Mouse (Mus musculus) lung, postnatal 14 days (tissue): ENCODE results near the gene Tmem182.

Experiments used
- DNase-seq: peaks from one replicate; pipeline ENCODE4 v3.0.0; 2021

Gene Tmem182

GRCm38 (mm10) chr1:40800908-40801307 is 4.5 kb upstream of the Tmem182 start:
- DNase-seq = no peak

GRCm38 (mm10) chr1:40802759-40803158 is 2.6 kb upstream of the Tmem182 start:
- DNase-seq = peak; percentile 57

DNA sequence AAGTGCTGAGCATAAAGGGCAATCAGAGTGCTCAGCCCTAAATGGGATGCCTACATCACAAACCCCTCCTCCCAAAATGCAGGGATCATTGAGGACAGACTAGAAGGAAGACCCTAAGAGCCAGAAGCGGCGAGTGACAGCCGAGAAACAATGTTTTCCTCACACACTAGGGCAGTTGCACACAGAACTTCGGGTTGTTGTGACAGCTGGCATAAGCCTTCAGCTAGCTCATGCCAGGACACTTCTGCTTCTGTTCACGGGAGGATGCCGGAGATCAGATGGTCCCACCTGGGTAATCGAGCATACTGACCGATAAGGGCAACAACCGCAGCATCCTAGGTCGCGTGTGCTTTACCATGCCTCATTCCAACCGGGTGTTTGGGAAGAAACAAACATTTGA is 1.3 kb upstream of the Tmem182 start:
- no peak for DNase-seq

- no peak for DNase-seq
Measured at GRCm38 (mm10) chr1:40805891-40806290, 490 bp downstream of the Tmem182 start.

DNA sequence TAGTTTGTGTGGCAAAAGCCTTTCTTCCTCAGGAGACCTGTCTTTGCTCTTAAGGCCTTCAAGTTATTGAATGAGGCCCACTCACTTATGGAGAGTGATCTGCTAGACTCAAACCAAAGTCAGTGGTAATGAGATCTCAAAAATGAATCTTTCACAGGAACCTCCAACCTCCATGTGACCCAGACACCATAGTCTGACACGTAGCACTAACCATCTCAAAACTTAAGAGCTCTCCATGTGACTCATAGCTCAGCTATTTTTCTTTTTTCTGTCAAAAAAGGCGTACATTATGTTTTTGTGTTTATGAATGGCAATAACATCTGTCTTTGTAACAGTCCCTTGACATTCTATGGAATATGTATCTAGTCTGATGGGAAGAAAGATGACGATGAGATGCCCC is 3.2 kb downstream of the Tmem182 start:
- no peak for DNase-seq

DNA sequence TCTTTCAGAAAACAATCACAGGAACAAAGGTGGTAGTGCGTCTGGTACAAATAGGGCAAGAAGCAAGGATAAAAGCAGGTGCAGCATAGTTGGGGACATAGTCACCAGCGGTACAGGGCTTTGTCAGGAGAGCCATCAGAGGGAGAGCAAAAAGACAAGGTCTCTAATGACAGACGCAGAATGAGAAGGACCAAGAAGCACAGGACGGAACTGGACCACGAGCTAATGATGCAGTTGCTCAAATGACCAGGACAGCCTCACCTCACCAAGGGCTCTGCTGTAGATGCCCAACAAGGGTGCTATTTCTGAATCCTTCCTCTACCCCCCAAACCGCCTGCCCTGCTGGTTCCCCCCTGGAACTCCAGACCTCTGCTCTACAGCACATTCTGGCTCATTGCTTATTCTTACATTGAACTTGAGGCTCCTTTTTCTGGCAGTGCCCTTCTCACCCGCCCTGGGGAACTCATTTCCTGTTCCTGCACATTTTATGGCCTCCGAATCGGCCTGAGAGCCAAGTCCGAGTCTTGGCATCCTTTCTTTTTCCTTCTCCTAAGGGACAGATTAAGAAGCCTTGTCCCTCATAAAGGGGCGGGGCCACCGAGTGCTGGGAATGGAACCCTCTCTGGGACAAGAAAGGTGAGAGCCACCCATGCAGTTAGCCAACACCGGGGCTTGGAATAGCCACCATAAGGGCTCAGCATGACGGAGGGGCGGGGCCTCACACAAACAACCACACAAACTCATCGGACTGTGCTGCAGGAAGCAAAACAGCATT is 9.9 kb downstream of the Tmem182 start:
- DNase-seq = no peak

DNA sequence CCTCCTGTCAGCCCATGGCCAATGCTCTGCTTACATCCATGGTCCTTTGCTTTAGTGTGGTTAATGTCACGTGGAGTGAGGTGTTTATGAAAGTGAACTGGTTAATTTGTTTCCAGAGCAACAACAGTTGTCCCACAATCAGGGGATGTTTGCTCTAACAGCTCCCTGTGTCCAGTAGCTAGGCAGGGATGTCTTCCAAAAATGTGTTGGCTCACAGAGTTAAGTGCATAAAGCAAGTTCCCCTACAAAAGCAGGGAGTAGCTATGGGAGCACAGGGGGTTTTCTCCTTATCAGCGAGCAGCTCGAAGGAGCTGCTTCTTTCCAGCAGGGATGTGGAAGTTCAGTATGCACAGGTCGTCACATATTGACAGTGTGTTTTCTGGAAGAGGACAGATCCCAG is 19.1 kb downstream of the Tmem182 start:
- no peak for DNase-seq

DNA sequence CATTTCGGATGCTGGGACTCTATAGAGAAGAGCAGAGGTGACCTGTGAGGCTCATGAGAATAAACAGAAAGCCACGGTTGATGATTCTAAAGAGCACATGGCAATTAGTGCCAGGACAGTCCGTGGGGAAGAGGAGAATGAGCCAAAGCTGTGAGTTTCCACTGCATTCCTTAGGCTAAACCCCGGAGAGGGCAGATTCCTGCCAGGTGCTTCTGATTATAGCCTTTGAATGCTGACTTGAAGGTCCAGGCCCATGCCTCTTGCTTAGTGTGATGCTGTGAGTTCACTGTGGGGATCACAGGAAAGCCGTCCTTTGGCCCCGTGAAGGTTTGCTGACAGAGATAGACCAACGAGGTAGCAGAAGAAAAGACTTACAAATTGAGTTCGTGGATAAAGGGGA is 19.5 kb downstream of the Tmem182 start:
- no peak for DNase-seq

GRCm38 (mm10) chr1:40825826-40826225 is 20.4 kb downstream of the Tmem182 start:
- no peak for DNase-seq

DNA sequence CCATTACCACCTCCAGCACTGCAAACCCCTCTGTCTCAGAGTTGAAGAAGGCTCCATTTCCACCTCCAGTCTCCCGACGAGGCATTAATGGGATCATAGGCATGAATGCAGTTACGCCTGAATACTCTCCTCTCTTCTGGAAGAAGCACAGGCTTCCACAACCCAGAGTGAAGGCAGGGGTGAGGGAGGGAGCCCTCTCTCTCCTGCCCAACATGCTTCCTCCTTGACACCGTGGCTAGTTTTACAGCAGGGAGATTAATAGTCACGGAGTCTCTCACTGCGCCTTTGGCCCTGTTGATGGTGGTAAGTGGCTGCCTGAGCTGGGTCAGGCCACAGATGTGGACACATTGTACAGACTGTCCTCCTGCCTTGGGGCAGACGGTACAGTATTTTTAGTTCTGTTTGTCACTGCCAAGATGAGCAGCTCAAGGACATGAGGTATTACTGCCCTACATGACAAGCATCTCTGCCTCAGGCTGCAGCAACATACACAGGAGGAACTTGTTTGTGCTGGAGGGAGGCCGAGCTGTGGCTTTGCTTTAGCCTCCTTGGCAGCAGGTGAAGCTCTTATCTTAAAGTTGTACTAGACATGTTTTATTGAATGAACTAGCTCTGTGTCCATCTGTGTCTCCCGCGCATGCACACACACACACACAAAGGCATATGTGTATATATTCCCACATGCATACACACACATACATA is 24.0 kb downstream of the Tmem182 start:
- DNase-seq = no peak

GRCm38 (mm10) chr1:40830712-40831507 is 25.5 kb downstream of the Tmem182 start:
- DNase-seq = no peak

- no peak for DNase-seq
Measured at GRCm38 (mm10) chr1:40835468-40835867, 30.1 kb downstream of the Tmem182 start.

- no peak for DNase-seq
Measured at GRCm38 (mm10) chr1:40840605-40841004, 35.2 kb downstream of the Tmem182 start.

GRCm38 (mm10) chr1:40841032-40841761 is 35.8 kb downstream of the Tmem182 start:
- DNase-seq = no peak

DNA sequence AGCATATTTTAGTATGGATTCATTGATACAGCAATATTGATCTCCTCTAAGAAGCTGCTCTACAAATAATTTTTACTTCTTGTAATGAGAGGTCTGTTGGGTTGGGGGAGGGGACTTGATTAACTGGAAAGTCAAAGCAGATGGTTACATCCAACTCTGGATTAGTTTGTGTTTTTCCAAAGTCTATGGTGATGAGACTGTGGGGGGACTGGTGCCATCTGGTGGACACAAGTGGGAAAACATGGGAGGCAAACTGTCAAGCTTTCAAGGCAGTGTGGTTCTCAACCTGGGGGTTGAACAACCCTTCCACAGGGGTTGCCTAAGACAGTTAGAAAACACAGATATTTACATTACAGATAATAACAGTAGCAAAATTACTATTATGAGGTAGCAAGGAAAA is 39.2 kb downstream of the Tmem182 start:
- peak; percentile 58 for DNase-seq

DNA sequence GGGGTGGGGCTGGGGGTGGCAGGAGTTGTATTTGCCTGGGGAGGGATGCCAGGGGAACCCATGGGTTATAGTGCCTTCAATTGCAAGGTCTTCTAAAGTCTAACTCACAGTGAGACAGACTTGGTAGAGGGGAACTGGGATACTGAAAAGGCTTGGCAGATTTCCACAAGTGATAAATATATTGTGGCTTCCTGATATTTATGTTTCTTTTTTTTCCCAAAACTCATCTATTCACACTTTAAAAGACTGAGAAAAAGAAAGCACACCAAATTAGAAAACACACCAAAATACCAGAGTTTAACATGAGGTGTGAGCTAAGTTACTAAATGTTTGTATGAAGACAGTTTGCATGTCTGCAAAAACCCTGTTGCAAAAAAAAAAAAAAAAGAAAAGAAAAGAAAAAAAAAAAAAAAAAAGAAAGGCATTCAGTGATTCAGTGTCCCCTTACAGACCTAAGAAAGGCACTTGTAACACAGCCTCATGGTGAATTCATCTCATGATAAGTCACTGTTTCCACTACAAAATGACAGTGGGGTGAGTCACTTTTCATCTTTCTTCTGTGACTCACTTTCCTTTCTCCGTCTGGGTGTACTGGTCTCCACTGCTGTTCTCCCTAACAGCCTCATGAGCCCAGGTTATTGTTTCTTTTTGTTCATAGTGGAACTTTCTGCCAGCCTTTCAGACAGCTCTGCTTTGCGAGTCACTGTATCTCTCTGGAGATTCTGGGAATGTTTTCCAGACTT is 42.0 kb downstream of the Tmem182 start:
- no peak for DNase-seq

GRCm38 (mm10) chr1:40851286-40851685 is 45.9 kb downstream of the Tmem182 start:
- DNase-seq = no peak

DNA sequence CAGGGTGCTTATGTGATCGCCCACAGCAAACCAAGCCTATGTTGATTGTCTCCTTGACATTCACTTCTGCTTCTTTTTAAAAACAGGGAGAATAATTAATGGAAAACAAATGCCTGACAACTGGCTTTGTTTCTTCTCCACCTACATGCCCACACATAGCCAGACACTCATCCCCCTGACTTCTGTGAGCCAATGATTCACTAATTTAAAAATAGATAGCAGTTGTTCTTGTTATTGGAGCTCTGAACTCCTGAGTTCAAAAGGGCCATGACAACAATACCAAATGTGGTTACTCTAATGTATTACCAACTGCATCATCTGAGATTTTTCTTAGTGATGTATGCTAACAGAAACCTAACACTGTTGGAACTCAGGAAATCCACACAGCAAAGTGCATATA is 49.9 kb downstream of the Tmem182 start:
- no peak for DNase-seq

DNA sequence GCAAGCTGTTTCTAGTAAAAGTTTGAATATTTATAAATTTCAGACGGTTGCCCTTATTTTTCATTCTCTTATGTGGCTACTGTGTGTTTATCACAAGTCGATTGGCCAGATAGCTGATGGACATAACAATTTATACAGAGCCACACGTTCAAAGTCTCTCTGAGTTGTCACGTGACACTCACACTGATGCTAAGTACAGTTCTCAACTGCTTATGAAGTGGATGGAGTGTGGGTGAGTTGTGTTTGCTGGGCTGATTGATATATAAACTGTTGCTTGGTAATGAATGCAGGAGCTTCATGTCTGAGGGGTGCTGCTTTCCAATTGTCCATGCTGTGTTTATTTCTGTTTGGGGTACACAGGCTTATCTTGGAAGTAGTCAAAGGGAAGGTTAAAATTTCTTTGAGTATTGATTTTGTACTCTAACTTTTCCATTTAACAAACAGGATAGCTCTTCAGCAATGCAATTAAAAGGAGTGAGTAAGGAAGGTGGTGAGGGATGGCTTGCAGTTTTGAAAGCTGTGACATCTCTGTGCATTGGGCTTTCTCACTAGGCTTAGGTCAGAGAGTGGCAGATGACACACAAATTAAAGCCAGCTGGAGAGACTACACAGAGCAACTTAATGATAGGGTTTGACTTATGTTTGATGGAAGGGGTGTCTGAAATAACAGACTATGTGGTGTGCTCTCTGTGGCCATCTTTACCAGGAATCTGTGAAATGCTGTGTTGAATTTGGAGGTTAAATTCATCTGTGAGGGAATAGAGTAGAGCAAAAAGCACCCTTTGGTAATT is 51.6 kb downstream of the Tmem182 start:
- DNase-seq = no peak

- DNase-seq = no peak
Measured at GRCm38 (mm10) chr1:40865043-40865442, 59.6 kb downstream of the Tmem182 start.

DNA sequence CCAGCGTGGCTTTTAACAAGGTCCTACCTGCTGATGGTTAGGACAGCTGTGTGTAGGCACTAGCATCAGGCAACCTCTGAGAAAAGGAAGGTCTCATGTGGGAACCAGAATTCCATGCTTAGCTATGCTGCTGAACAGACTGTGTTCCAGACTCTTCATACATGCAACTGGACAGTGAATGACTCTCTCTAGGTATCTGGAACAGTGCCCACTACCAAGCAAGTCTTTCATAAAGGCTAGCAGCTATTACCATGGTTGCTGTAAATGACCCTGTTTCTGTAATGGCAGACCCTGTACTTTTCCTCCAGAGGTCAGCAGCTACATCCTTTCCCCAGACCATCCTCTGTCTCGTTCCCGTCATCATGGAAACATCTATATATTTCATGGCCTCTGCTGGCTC is 61.7 kb downstream of the Tmem182 start:
- DNase-seq = no peak
